In genomic region chr11:106679874-106680273, GRCm38 (mm10) we compare ENCODE assay signal across 9 mouse cellular contexts.
DNase-seq lines count a peak whose midpoint lies in the region; ATAC-seq and TF ChIP-seq lines count a peak whose summit lies in the region.
"Had no signal": no experiment of that assay in that cellular context is flagged by ENCODE, and none has a peak within 500 bp of the region (broad histone marks: within the 10 kb centered on the region; RNA-seq: fewer than 3 reads in every experiment).

No protein-coding gene starts in this region.

- no peak overlapping the region for H3K4me2 ChIP-seq in liver, embryonic 14.5 days (ENCODE audit: low read depth)
- H3K4me2 ChIP-seq in midbrain, embryonic 16.5 days (ENCODE audit: low read length) = no peak overlapping the region

- 64% methylated on average over 6 of the region's 6 CpGs for WGBS in liver, embryonic 14.5 days (ENCODE audit: insufficient replicate concordance)
- 26% methylated on average over 6 of the region's 6 CpGs for WGBS in large intestine, adult 2 months
- 54% methylated on average over 6 of the region's 6 CpGs for WGBS in midbrain, embryonic 16.5 days

- no peaks in the 10 kb centered on the region for H3K27me3 ChIP-seq in liver, embryonic 14.5 days (ENCODE audit: control insufficient read depth, insufficient read depth, low read length)
- H3K27me3 ChIP-seq in midbrain, embryonic 16.5 days (ENCODE audit: control insufficient read depth, insufficient read depth, low read depth, low read length) = no peaks in the 10 kb centered on the region

- peaks cover 0 to 8% of the 10 kb centered on the region in 2 experiments; a peak in 2 of 4 replicates for H3K4me1 ChIP-seq in liver, embryonic 14.5 days (replicated peaks; ENCODE audit: control insufficient read depth in 2 of 2, insufficient read depth in 2 of 2, low read length in 1 of 2)
- H3K4me1 ChIP-seq in ES-E14 (ENCODE audit: control insufficient read depth in 2 of 2, insufficient read depth in 2 of 2, low read length in 2 of 2, poor library complexity in 1 of 2) = peaks cover 7 to 13% of the 10 kb centered on the region in 2 experiments; a peak in 3 of 4 replicates
- peaks cover 6% of the 10 kb centered on the region for H3K4me1 ChIP-seq in midbrain, embryonic 16.5 days (ENCODE audit: control insufficient read depth, insufficient read depth, low read length)

- in situ Hi-C loops in ES-E14 (cut with MboI; ENCODE audit: low sequenced_read_pairs in 2 of 2, unreplicated experiment in 2 of 2) = no loop called here

- no peak overlapping the region for H3K27ac ChIP-seq in liver, embryonic 14.5 days
- H3K27ac ChIP-seq in ES-E14 (ENCODE audit: insufficient read depth, low read depth, low read length, poor library complexity, severe bottlenecking) = peak overlapping the region; percentile 70
- H3K27ac ChIP-seq in midbrain, embryonic 16.5 days (ENCODE audit: low read length) = no peak overlapping the region

- TF ChIP-seq EP300 in liver, embryonic 14.5 days (IDR thresholded peaks at IDR 0.05; ENCODE audit: low read depth) = no peak

- no peaks in the 10 kb centered on the region for H3K9me3 ChIP-seq in liver, embryonic 14.5 days (ENCODE audit: control insufficient read depth, low read length)
- no peaks in the 10 kb centered on the region for H3K9me3 ChIP-seq in ES-E14 (ENCODE audit: control insufficient read depth, insufficient read depth, low read depth, low read length)
- H3K9me3 ChIP-seq in midbrain, embryonic 16.5 days (replicated peaks; ENCODE audit: control insufficient read depth, low read length, poor library complexity, severe bottlenecking) = no peaks in the 10 kb centered on the region

- no peak for ATAC-seq in liver, embryonic 14.5 days (ENCODE audit: insufficient read depth)
- ATAC-seq in midbrain, embryonic 16.5 days = no peak

- no peak overlapping the region for H3K9ac ChIP-seq in liver, embryonic 14.5 days (replicated peaks)
- H3K9ac ChIP-seq in ES-E14 (ENCODE audit: insufficient read depth, low read depth, low read length, poor library complexity, severe bottlenecking) = no peak overlapping the region
- no peak overlapping the region for H3K9ac ChIP-seq in midbrain, embryonic 16.5 days (ENCODE audit: low read depth, low read length)

- H3K36me3 ChIP-seq in liver, embryonic 14.5 days (replicated peaks; ENCODE audit: control insufficient read depth, insufficient read depth, low read depth) = no peaks in the 10 kb centered on the region
- H3K36me3 ChIP-seq in ES-E14 (ENCODE audit: control insufficient read depth, insufficient read depth, low read length, poor library complexity, severe bottlenecking) = peaks cover 41% of the 10 kb centered on the region
- H3K36me3 ChIP-seq in midbrain, embryonic 16.5 days (ENCODE audit: control insufficient read depth, insufficient read depth, low read length) = no peaks in the 10 kb centered on the region

- TF ChIP-seq CTCF in liver, embryonic 14.5 days (IDR thresholded peaks at IDR 0.05; ENCODE audit: low read depth) = peak; percentile 51

- peak; percentile 49 to 54 for DNase-seq in cerebellum, postnatal 25 days
- no peak for DNase-seq in cerebellum, postnatal 4 days (ENCODE audit: low spot score in 2 of 2)
- DNase-seq in liver, embryonic 14.5 days (ENCODE audit: low read depth in 3 of 3, low spot score in 3 of 3) = no peak
- DNase-seq in liver (no peak), ES-E14 (ENCODE audit: low read depth, low spot score) (no peak)
- peak; percentile 45 for DNase-seq in large intestine, adult 2 months (ENCODE audit: low read depth, low spot score)
- no peak for DNase-seq in gastrocnemius, postnatal 4 days (ENCODE audit: low spot score in 2 of 2)
- DNase-seq: retina, postnatal 1 day had no signal

- H3K4me3 ChIP-seq in liver, embryonic 14.5 days (ENCODE audit: insufficient read depth in 1 of 2, low read depth in 2 of 2, low read length in 2 of 2) = no peak overlapping the region
- no peak overlapping the region for H3K4me3 ChIP-seq in ES-E14 (ENCODE audit: insufficient read depth in 1 of 2, low read depth in 1 of 2, low read length in 2 of 2, poor library complexity in 1 of 2, severe bottlenecking in 1 of 2)
- H3K4me3 ChIP-seq in midbrain, embryonic 16.5 days (ENCODE audit: low read depth, low read length) = no peak overlapping the region

TF ChIP-seq in ES-E14, 5 proteins besides CTCF, POLR2A, EP300 and RAD21:
- TF ChIP-seq CHD2 (IDR thresholded peaks at IDR 0.05; ENCODE audit: low read depth, low read length) (no peak), ZC3H11A (IDR thresholded peaks at IDR 0.05; ENCODE audit: borderline replicate concordance, low read depth, low read length) (peak; percentile 43; the same call in 1 of the 2 replicates), HCFC1 (IDR thresholded peaks at IDR 0.05; ENCODE audit: borderline replicate concordance, insufficient read depth, low read length) (no peak)
TF ChIP-seq in ES-E14: peak in this region for 1.

Comparison
In these comparisons a context has a peak if more than half of its experiments do, and no peak if none do; other contexts are left out.
1. DNase-seq: peak in cerebellum, postnatal 25 days (2 of 2) and large intestine, adult 2 months (single experiment); none in cerebellum, postnatal 4 days (0 of 2), liver, embryonic 14.5 days (0 of 3), liver (single experiment), ES-E14 (single experiment) and gastrocnemius, postnatal 4 days (0 of 2).